Mouse (Mus musculus): ENCODE measurements around the gene Kansl1l.

DNA sequence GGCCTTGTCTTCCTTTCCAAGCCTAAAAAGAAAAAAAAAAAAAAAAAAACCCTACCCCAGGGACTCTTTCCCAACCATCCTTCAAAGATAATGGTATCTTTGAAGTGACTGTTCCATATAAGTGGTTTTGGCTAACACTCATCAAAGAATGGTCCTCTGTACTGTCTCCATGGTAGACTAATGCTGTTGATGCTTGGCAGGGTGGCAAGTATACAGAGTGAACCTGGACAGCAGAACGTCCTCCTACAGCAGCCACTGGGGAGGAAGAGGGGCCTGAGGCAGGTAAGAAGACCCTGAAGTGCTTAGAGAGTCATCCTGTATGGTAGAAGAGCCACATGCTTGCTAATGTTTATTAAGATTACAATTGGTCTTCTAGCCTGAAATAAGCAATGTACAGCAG is 125.1 kb downstream of the Kansl1l start:
- TF ChIP-seq POLR2A (IDR thresholded peaks at IDR 0.05; ENCODE audit: low read depth, low read length) (no peak), CTCF (IDR thresholded peaks at IDR 0.05; ENCODE audit: extremely low read depth, insufficient read depth, insufficient read length, insufficient replicate concordance) (no peak)

Measured in spleen, adult 2 months (tissue).